Mouse (Mus musculus) embryonic facial prominence, embryonic 12.5 days (tissue): ENCODE measurements around the gene Pigl. TPM values are rescaled to one million over a fixed set of nuclear protein-coding genes. Genes with fewer than 3 reads are reported as not detected.

ENCODE experiments used
- ATAC-seq: fragments of 200-750 bp; cut with Nextera tagmentation; 2 replicates; pipeline ENCODE4 v1.8.0; 2017; ENCODE audit not compliant: insufficient number of reproducible peaks, insufficient read depth, low FRiP score, low TSS enrichment
- H3K27ac ChIP-seq: fragments of 300-500 bp; sonication (generic); 2 replicates; pipeline ENCODE4 v1.5.1; 2016; ENCODE audit warnings: mild to moderate bottlenecking
- H3K27me3 ChIP-seq: fragments of 300-500 bp; sonication (generic); 2 replicates; pipeline ENCODE4 v1.6.1; 2016; ENCODE audit warnings: mild to moderate bottlenecking, moderate library complexity
- H3K36me3 ChIP-seq: fragments of 300-500 bp; sonication (generic); 2 replicates; pipeline ENCODE4 v1.6.1; 2016; ENCODE audit warnings: mild to moderate bottlenecking
- H3K4me1 ChIP-seq: fragments of 300-500 bp; sonication (generic); 2 replicates; pipeline ENCODE4 v1.6.1; 2016
- H3K4me2 ChIP-seq: fragments of 300-500 bp; sonication (generic); replicated peaks from 2 replicates; pipeline ENCODE4 v1.6.1; 2016; ENCODE audit warnings: mild to moderate bottlenecking, moderate library complexity
- H3K4me3 ChIP-seq: fragments of 300-500 bp; sonication (generic); 2 replicates; pipeline ENCODE4 v1.5.1; 2016; ENCODE audit warnings: mild to moderate bottlenecking
- H3K9ac ChIP-seq: fragments of 300-500 bp; sonication (generic); 2 replicates; pipeline ENCODE4 v1.6.1; 2016; ENCODE audit warnings: mild to moderate bottlenecking, moderate library complexity
- H3K9me3 ChIP-seq: fragments of 300-500 bp; sonication (generic); 2 replicates; pipeline ENCODE4 v1.6.1; 2016; ENCODE audit warnings: mild to moderate bottlenecking, moderate library complexity
- WGBS: fragments of 180-500 bp; shearing (Covaris S2); methylation state at CpG from one replicate; pipeline ENCODE4 v1.1.7; 2016; 5-methylcytosine and 5-hydroxymethylcytosine counted together
- polyA plus RNA-seq: library from polyadenylated mRNA; unstranded; fragments of >200 nt; fragmentation: Nextera tagmentation; extraction: Ambion mirVana; gene quantifications from 2 replicates; pipeline ENCODE4 v1.2.1, GENCODE M21; 2016

Gene Pigl
- 10.5 and 11.0 TPM in 2 replicates for polyA plus RNA-seq

GRCm38 (mm10) chr11:62458276-62458724, at the start of gene Pigl, which contains the start of gene Ncor1:
Gene Pigl, plus strand, starts transcription at chr11:62458460.
Gene Ncor1, minus strand, starts transcription at chr11:62458541.
- Histone ChIP-seq H3K4me3 (peak within 1 kb of the TSS; percentile 91), H3K27ac (peak within 1 kb of the TSS; percentile 98), H3K4me2 (peak within 1 kb of the TSS; percentile 81), H3K9ac (peak within 1 kb of the TSS; percentile 99), H3K36me3 (no peaks in the 10 kb centered on the region), H3K4me1 (peaks cover 11% of the 10 kb centered on the region; the same call in 1 of the 2 replicates), H3K9me3 (no peaks in the 10 kb centered on the region), H3K27me3 (no peaks in the 10 kb centered on the region)
- under 1% methylated on average over 33 of the region's 33 CpGs for WGBS
- ATAC-seq, result peak; percentile 49; the same call in 1 of the 2 replicates

DNA sequence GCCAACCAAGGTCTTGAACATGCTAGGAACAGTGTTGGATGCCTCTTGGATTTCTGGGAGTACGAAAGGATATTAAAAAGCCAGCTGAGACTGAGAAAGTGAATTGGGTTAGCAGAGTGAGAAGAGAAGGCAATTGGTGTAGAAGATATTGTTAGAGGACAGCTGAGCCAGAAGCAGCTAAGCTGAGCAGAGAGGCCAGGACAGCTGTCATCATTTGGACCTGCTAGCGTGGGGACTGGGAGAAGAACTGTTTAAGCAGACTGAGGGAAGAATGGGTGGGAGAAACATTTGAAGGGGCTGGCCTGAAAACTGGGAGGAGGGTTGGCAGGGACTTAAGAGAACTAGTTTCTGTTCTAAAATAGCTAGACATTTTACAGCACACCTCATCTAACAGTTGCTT, 49.4 kb upstream of the Pigl start:
- Histone ChIP-seq H3K4me3 (no peak overlapping the region), H3K9ac (no peak overlapping the region), H3K27ac (no peak overlapping the region), H3K4me2 (no peak overlapping the region), H3K36me3 (0 out of 2 replicates have a peak, but pooled peaks cover 17% of the 10 kb centered on the region), H3K27me3 (no peaks in the 10 kb centered on the region), H3K9me3 (no peaks in the 10 kb centered on the region), H3K4me1 (no peaks in the 10 kb centered on the region)
- WGBS, result 98% methylated on average over 2 of the region's 2 CpGs
- ATAC-seq, result no peak

DNA sequence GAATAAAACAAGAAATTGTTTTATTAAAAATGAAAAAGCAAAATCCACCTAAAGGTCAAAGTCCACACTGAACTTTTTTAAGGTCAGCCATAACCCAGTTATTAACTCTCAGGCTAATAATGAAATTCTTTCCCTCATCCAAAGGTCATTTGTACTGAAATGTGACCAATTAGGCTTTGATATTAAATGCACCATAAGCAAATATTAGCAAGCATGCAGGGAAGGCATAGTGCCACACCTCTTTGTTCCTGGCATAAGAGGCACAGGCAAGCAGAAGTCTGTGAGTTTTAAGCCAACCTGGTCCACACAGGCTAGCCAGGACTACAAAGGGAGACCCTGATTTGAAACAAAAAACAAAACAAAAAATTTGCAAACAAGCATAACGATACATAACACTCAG, 48.6 kb upstream of the Pigl start:
- ATAC-seq, result no peak
- Histone ChIP-seq H3K4me1 (no peaks in the 10 kb centered on the region), H3K36me3 (peaks cover 24% of the 10 kb centered on the region; the same call in 1 of the 2 replicates), H3K9me3 (no peaks in the 10 kb centered on the region), H3K27me3 (no peaks in the 10 kb centered on the region), H3K4me3 (no peak overlapping the region), H3K4me2 (no peak overlapping the region), H3K9ac (no peak overlapping the region), H3K27ac (no peak overlapping the region)
- 93% methylated on average over 1 of the region's 1 CpGs for WGBS

DNA sequence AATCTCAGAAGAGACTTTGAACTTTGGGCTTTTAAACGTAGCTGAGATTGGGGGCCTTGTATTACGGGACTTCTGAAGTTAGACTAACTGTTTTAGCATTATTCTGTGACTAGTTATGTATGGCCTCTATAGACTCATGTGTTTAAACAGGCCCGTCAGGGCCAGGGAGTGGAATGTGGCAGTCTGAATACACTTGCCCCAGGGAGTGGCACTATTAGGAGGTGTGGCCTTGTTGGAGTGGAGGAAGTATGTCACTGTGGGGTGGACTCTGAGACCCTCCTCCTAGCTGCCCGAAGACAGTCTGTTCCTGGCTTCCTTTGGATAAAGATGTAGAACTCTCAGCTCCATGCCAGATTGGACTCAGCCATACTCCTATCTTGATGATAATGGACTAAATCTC, 43.2 kb upstream of the Pigl start:
- H3K4me1 ChIP-seq, result no peaks in the 10 kb centered on the region
- peaks cover 41% of the 10 kb centered on the region for H3K36me3 ChIP-seq
- no peaks in the 10 kb centered on the region for H3K9me3 ChIP-seq
- no peak overlapping the region for H3K9ac ChIP-seq
- no peak overlapping the region for H3K27ac ChIP-seq
- 89% methylated on average over 4 of the region's 4 CpGs for WGBS
- no peak overlapping the region for H3K4me2 ChIP-seq
- no peaks in the 10 kb centered on the region for H3K27me3 ChIP-seq
- no peak overlapping the region for H3K4me3 ChIP-seq
- no peak for ATAC-seq

DNA sequence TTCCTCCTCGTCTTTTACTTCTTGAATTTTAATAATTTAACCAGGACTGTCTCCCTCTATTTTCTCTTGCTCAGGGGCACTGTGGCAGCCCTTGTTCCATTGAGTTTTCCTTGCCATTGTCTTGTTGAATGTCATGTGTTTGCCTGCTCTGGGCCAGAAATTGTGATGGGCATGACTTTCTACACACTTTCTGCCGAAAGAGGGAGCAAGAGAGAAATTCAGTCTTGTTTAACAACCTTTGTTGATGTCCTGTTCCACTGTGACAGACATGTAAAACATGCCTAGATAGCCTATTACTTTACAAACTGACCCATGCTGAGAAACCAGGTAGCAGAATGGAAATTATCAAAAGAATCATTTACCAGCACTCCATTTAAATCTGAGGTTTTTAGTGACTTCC, 33.7 kb upstream of the Pigl start:
- no peaks in the 10 kb centered on the region for H3K27me3 ChIP-seq
- no peak overlapping the region for H3K9ac ChIP-seq
- 71% methylated on average over 2 of the region's 2 CpGs for WGBS
- H3K9me3 ChIP-seq, result no peaks in the 10 kb centered on the region
- H3K4me2 ChIP-seq, result no peak overlapping the region
- no peak overlapping the region for H3K4me3 ChIP-seq
- peaks cover 36% of the 10 kb centered on the region for H3K36me3 ChIP-seq
- no peak for ATAC-seq
- H3K27ac ChIP-seq, result no peak overlapping the region
- no peaks in the 10 kb centered on the region for H3K4me1 ChIP-seq

DNA sequence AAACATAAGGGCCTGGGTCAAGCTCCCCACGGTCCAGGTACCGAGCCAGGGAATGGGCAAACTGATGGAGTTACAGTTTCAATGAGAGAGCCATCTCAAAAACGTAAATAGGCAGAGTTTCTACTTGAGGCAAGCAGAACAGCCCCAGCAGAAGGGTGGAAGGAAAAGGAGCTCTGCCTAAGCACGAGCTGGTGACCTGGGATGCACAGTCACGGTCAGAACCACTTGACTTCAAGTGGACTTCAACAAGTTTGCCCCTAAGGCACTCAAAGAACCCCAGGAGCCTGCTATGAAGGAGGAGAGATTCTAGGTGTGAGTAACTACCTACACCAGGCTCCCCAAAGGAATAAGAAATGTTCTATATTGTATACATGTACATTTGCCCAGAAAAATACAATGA, 32.0 kb upstream of the Pigl start:
- H3K27me3 ChIP-seq, result no peaks in the 10 kb centered on the region
- ATAC-seq, result no peak
- H3K9ac ChIP-seq, result no peak overlapping the region
- no peak overlapping the region for H3K4me3 ChIP-seq
- H3K4me2 ChIP-seq, result no peak overlapping the region
- H3K27ac ChIP-seq, result no peak overlapping the region
- WGBS, result 83% methylated on average over 5 of the region's 5 CpGs
- no peaks in the 10 kb centered on the region for H3K4me1 ChIP-seq
- H3K9me3 ChIP-seq, result no peaks in the 10 kb centered on the region
- H3K36me3 ChIP-seq, result peaks cover 41% of the 10 kb centered on the region

DNA sequence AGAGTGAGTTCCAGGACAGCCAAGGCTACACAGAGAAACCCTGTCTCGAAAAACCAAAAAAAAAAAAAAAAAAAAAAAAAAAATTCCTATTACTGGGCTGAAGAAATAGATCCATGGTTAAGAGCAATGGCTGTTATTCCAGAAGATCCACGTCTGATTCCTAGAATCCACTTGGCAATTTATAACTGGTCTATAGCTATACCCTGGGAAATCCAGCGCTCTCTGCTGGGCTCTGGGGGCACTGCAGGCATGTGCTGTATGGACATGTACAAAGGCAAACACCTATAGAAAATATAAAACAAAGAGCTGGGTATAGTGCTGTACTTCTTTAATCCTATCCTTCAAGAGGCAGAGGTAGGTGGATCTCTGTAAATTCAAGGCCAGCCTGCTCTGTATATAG, 31.2 kb upstream of the Pigl start:
- Histone ChIP-seq H3K4me1 (no peaks in the 10 kb centered on the region), H3K36me3 (peaks cover 42% of the 10 kb centered on the region), H3K4me2 (no peak overlapping the region), H3K4me3 (no peak overlapping the region), H3K27me3 (no peaks in the 10 kb centered on the region), H3K9me3 (no peaks in the 10 kb centered on the region), H3K27ac (no peak overlapping the region), H3K9ac (no peak overlapping the region)
- WGBS, result 82% methylated on average over 2 of the region's 3 CpGs
- no peak for ATAC-seq

DNA sequence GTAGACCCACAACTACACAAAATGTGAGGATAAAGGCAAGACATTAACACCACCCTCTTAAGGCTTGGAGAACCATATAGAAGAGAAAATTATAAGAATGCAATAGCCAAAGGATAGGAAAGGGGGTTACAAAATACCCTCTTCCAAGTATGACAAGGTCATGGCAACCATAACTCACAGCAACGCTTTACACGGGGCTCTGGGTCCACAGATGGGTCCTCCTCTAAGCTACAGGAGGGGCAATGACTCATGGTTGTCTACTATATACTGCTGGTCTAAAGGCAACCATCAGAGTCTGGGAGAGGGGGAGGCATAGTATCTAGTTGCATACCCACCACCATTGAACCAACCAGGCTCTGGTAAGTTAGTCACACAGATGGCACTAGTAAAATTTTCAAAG, 26.0 kb upstream of the Pigl start:
- H3K36me3 ChIP-seq, result peaks cover 43% of the 10 kb centered on the region
- WGBS, result 97% methylated on average over 2 of the region's 2 CpGs

GRCm38 (mm10) chr11:62440670-62441315, 17.5 kb upstream of the Pigl start:
- H3K36me3 ChIP-seq, result peaks cover 14% of the 10 kb centered on the region
- 94% methylated on average over 9 of the region's 9 CpGs for WGBS
- no peak overlapping the region for H3K27ac ChIP-seq
- H3K9ac ChIP-seq, result no peak overlapping the region
- H3K4me1 ChIP-seq, result no peaks in the 10 kb centered on the region
- H3K4me3 ChIP-seq, result no peak overlapping the region
- H3K4me2 ChIP-seq, result no peak overlapping the region
- no peaks in the 10 kb centered on the region for H3K9me3 ChIP-seq
- H3K27me3 ChIP-seq, result no peaks in the 10 kb centered on the region
- no peak for ATAC-seq

More for the DNA sequence above, 26.0 kb upstream of the Pigl start:
- no peak for ATAC-seq
- Histone ChIP-seq H3K9ac (no peak overlapping the region), H3K4me3 (no peak overlapping the region), H3K4me2 (no peak overlapping the region), H3K27ac (no peak overlapping the region), H3K9me3 (no peaks in the 10 kb centered on the region), H3K4me1 (no peaks in the 10 kb centered on the region), H3K27me3 (no peaks in the 10 kb centered on the region)

DNA sequence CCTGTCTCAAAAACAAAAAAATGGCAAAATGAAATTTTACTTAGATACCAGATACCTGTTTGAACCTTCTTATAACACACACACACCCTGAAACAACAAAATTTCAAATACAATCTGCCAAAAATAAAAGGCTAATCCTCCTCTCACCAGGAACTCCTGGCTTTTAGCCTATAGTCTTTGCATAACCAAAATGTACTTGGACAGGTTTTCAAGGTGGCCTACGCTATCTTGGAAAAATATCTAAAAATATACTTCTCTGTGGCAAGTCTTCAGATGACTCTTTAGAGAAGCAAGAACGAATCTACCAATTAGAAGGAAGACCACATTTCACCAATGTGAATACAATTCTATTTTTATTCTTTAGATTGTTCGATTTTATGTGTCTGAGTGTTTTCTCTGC, 12.5 kb upstream of the Pigl start:
- no peaks in the 10 kb centered on the region for H3K27me3 ChIP-seq
- H3K36me3 ChIP-seq, result 0 out of 2 replicates have a peak, but pooled peaks cover 11% of the 10 kb centered on the region

DNA sequence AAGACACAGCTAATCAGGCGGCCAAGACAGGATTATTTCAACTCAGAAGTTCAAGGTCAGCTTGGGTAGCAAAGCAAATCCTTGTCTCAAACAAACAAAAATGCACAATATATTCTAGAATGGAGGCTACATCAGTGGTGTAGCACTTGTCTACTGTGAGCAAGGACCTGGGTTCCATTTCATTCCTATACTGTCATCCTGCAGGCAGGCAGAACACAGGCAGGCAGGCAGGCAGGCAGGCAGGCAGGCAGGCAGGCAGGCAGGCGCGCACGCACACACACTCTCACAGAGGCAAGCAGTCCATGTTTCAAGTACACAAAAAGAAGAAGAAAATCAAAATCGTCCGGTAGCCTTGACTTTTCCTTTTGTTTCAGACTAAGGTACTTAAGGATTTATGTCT, 9.3 kb upstream of the Pigl start:
- Histone ChIP-seq H3K4me3 (no peak overlapping the region), H3K27me3 (no peaks in the 10 kb centered on the region), H3K4me1 (no peaks in the 10 kb centered on the region), H3K9ac (no peak overlapping the region), H3K4me2 (no peak overlapping the region), H3K9me3 (no peaks in the 10 kb centered on the region), H3K27ac (no peak overlapping the region), H3K36me3 (0 out of 2 replicates have a peak, but pooled peaks cover 15% of the 10 kb centered on the region)
- ATAC-seq, result no peak
- 92% methylated on average over 6 of the region's 6 CpGs for WGBS

More for the DNA sequence above, 12.5 kb upstream of the Pigl start:
- Histone ChIP-seq H3K4me3 (no peak overlapping the region), H3K27ac (no peak overlapping the region), H3K9me3 (no peaks in the 10 kb centered on the region), H3K9ac (no peak overlapping the region), H3K4me1 (no peaks in the 10 kb centered on the region), H3K4me2 (no peak overlapping the region)
- no peak for ATAC-seq
- WGBS, result 95% methylated on average over 3 of the region's 3 CpGs

GRCm38 (mm10) chr11:62455193-62455592, 3.1 kb upstream of the Pigl start:
- H3K9ac ChIP-seq, result no peak overlapping the region
- H3K4me3 ChIP-seq, result no peak overlapping the region
- no peak for ATAC-seq
- peaks cover 11% of the 10 kb centered on the region; the same call in 1 of the 2 replicates for H3K4me1 ChIP-seq
- no peak overlapping the region for H3K27ac ChIP-seq
- no peaks in the 10 kb centered on the region for H3K27me3 ChIP-seq
- no peaks in the 10 kb centered on the region for H3K9me3 ChIP-seq
- 77% methylated on average over 1 of the region's 1 CpGs for WGBS
- 0 out of 2 replicates have a peak, but pooled peaks cover 8% of the 10 kb centered on the region for H3K36me3 ChIP-seq
- no peak overlapping the region for H3K4me2 ChIP-seq
